Mouse (Mus musculus) neural tube, embryonic 11.5 days (tissue): ENCODE data around the gene Ifrd2. TPM values are rescaled to one million over a fixed set of nuclear protein-coding genes. Genes with fewer than 3 reads are reported as not detected.

Experiments used
- ATAC-seq: fragments of 200-750 bp; cut with Nextera tagmentation; 2 replicates; pipeline ENCODE4 v1.8.0; 2017; ENCODE audit warnings: moderate number of reproducible peaks, mild to moderate bottlenecking, moderate TSS enrichment, moderate library complexity; ENCODE audit not compliant: insufficient read depth, low FRiP score, low TSS enrichment
- DNase-seq: peaks from one replicate; pipeline ENCODE4 v3.0.0-alpha.2; 2015; ENCODE audit warnings: low spot score
- H3K27ac ChIP-seq: fragments of 300-500 bp; sonication (generic); 2 replicates; pipeline ENCODE4 v1.5.1; 2014; ENCODE audit warnings: low read depth, mild to moderate bottlenecking, low read length
- H3K27me3 ChIP-seq: fragments of 300-500 bp; sonication (generic); 2 replicates; pipeline ENCODE4 v1.6.1; 2014; ENCODE audit warnings: mild to moderate bottlenecking, low read length, mixed read lengths; ENCODE audit not compliant: control insufficient read depth, insufficient read depth
- H3K36me3 ChIP-seq: fragments of 300-500 bp; sonication (generic); 2 replicates; pipeline ENCODE4 v1.6.1; 2014; ENCODE audit warnings: mild to moderate bottlenecking, low read length, moderate library complexity, mixed read lengths; ENCODE audit not compliant: control insufficient read depth, insufficient read depth
- H3K4me1 ChIP-seq: fragments of 300-500 bp; sonication (generic); 2 replicates; pipeline ENCODE4 v1.6.1; 2014; ENCODE audit warnings: low read length, mixed read lengths; ENCODE audit not compliant: control insufficient read depth, insufficient read depth
- H3K4me2 ChIP-seq: fragments of 300-500 bp; sonication (generic); 2 replicates; pipeline ENCODE4 v1.6.1; 2014; ENCODE audit warnings: low read depth, mild to moderate bottlenecking, moderate library complexity
- H3K4me3 ChIP-seq: fragments of 300-500 bp; sonication (generic); 2 replicates; pipeline ENCODE4 v1.5.1; 2014; ENCODE audit warnings: low read depth, low read length
- H3K9ac ChIP-seq: fragments of 300-500 bp; sonication (generic); 2 replicates; pipeline ENCODE4 v1.6.1; 2014; ENCODE audit warnings: mild to moderate bottlenecking, low read length
- H3K9me3 ChIP-seq: fragments of 300-500 bp; sonication (generic); 2 replicates; pipeline ENCODE4 v1.6.1; 2016; ENCODE audit warnings: low read length; ENCODE audit not compliant: control insufficient read depth
- WGBS: fragments of 180-500 bp; shearing (Covaris S2); extraction: QIAGEN DNeasy Blood & Tissue Kit; methylation state at CpG from one replicate; pipeline ENCODE4 v1.1.7; 2014; 5-methylcytosine and 5-hydroxymethylcytosine counted together
- polyA plus RNA-seq: library from polyadenylated mRNA; unstranded; fragments of >200 nt; fragmentation: Nextera tagmentation; extraction: Ambion mirVana; gene quantifications from 2 replicates; pipeline ENCODE4 v1.2.1, GENCODE M21; 2014

Gene Ifrd2
- polyA plus RNA-seq, 1 experiment from 2014 or later, result 39.0 TPM

GRCm38 (mm10) chr9:107625351-107626128 is 38.1 kb downstream of the Ifrd2 start:
- ATAC-seq, result no peak
- Histone ChIP-seq H3K27me3 (no peaks in the 10 kb centered on the region), H3K9ac (no peak overlapping the region), H3K36me3 (peaks cover 4% of the 10 kb centered on the region), H3K4me2 (no peak overlapping the region), H3K27ac (peak overlapping the region; percentile 98; the same call in 1 of the 2 replicates), H3K4me3 (no peak overlapping the region), H3K9me3 (no peaks in the 10 kb centered on the region), H3K4me1 (peaks cover 46% of the 10 kb centered on the region)
- 92% methylated on average over 12 of the region's 12 CpGs for WGBS
- no peak for DNase-seq

GRCm38 (mm10) chr9:107626158-107626843 is 38.9 kb downstream of the Ifrd2 start:
- Histone ChIP-seq H3K9me3 (no peaks in the 10 kb centered on the region), H3K4me2 (peak overlapping the region; percentile 27), H3K4me3 (no peak overlapping the region), H3K27ac (peak overlapping the region; percentile 98), H3K36me3 (peaks cover 4% of the 10 kb centered on the region), H3K27me3 (no peaks in the 10 kb centered on the region), H3K9ac (peak overlapping the region; percentile 67), H3K4me1 (peaks cover 53% of the 10 kb centered on the region)
- DNase-seq (no peak), ATAC-seq (peak; percentile 29; the same call in 1 of the 2 replicates)
- WGBS, result 41% methylated on average over 15 of the region's 15 CpGs

DNA sequence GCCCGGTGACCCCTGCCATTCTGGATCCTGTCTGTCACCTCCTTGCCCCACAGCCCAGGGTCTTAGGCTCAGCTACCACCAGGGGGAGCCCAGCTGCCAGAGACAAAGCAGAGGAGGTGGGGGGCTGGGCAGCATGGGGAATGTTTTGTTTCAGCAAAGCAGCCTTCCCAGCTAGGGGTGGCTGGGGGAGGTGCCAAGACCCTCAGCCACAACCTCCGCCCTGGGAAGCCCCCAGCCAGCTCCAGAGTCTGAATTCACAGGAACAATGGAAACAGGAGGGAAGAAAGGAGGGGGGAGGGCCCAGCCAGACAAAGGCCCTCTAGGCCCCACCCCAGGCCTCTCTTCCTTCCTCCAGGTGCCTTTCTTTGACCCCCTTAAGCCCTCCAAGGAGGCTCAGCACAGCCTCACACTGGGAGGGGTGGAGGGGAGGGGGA is 39.4 kb downstream of the Ifrd2 start:
- Histone ChIP-seq H3K9ac (peak overlapping the region; percentile 67), H3K4me2 (peak overlapping the region; percentile 27), H3K27me3 (no peaks in the 10 kb centered on the region), H3K4me1 (peaks cover 58% of the 10 kb centered on the region), H3K9me3 (no peaks in the 10 kb centered on the region), H3K36me3 (peaks cover 4% of the 10 kb centered on the region), H3K27ac (peak overlapping the region; percentile 98), H3K4me3 (no peak overlapping the region)
- peak; percentile 95 for DNase-seq
- peak; percentile 60 for ATAC-seq
- WGBS, result 4% methylated on average over 2 of the region's 2 CpGs

DNA sequence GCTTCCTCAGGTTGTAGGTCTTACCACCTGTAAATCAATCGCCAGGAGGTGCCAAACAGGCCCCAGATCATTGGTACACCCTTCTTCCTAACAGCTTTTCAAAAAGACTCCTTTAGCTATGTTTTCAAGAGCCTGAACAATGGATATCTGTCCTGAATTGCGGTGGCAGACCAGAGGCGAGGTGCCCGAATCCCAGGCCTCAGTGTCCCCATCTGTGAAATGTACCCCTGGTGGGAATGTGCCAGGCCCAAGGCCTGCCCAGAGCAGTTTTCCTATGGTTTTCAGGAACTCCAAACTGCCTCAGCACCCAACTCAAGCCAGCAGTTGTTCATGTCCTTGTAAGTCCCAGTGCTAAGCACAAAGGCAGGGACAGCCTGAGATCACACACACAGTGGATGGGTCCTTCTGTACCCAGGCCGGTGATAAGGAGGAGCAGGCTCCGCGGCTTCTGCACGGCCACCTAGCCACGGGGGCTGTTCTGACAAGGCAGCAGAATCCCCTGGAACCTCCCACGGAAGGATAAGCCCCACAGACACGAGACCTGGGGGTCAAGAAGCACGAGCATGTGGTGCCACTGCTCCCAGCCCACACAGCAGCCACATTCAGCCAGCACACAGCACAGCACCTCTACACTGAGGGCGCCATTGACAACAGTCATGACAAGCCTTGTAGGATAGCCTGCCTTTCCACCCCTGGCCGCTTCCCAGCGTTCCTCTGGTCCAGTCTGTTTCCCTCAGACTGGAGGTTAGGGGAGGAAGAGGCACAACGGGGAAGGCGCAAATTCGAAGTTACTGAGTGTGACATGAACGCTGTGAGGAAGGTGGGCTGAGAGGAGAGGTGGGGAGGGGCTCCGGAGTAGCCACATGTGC is 40.2 kb downstream of the Ifrd2 start:
- 37% methylated on average over 20 of the region's 20 CpGs for WGBS
- H3K9ac ChIP-seq, result peak overlapping the region; percentile 67
- peaks cover 66% of the 10 kb centered on the region for H3K4me1 ChIP-seq
- no peaks in the 10 kb centered on the region for H3K9me3 ChIP-seq
- no peaks in the 10 kb centered on the region for H3K27me3 ChIP-seq
- H3K4me3 ChIP-seq, result no peak overlapping the region
- peak overlapping the region; percentile 98 for H3K27ac ChIP-seq
- no peaks in the 10 kb centered on the region; the same call in 1 of the 2 replicates for H3K36me3 ChIP-seq
- DNase-seq (no peak), ATAC-seq (no peak)
- H3K4me2 ChIP-seq, result peak overlapping the region; percentile 27

DNA sequence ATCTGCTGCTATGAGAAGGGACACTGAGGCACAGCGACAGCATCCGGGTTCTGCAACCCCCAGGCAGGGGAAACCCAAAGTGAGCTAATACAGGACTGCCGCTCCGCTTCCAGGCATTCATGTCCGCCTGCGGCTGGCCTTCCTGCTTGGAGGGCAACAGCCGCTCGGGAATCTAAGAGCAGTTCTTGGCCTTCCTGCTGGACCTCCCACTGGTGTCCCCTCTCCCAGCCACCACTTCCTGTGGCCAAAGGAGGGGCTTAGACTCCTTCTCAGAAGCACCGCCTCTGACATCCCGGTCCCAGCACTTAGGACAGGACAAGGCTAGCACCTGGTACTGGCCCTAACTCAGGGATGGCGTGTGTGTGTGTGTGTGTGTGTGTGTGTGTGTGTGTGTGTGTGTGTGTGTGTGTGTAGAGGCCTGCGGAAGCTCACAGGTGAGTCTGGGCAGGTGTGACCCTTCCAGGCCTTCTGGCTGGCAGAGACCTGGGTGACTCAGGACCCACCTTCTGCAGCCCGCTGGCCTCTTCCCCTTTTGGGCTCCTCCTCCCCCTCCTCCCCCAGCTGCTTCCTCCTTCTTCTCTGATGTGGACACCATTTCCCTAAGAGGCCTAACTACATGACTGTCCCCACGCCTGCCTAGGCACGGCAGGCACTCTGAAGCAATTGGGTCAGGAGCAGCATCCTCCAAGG is 41.4 kb downstream of the Ifrd2 start:
- H3K9me3 ChIP-seq, result no peaks in the 10 kb centered on the region
- H3K27ac ChIP-seq, result peak overlapping the region; percentile 98
- H3K4me3 ChIP-seq, result no peak overlapping the region
- WGBS, result 37% methylated on average over 14 of the region's 15 CpGs
- H3K9ac ChIP-seq, result peak overlapping the region; percentile 65
- no peak for DNase-seq
- H3K4me2 ChIP-seq, result peak overlapping the region; percentile 54
- H3K27me3 ChIP-seq, result no peaks in the 10 kb centered on the region
- no peak for ATAC-seq
- no peaks in the 10 kb centered on the region; the same call in 1 of the 2 replicates for H3K36me3 ChIP-seq
- peaks cover 73% of the 10 kb centered on the region for H3K4me1 ChIP-seq

DNA sequence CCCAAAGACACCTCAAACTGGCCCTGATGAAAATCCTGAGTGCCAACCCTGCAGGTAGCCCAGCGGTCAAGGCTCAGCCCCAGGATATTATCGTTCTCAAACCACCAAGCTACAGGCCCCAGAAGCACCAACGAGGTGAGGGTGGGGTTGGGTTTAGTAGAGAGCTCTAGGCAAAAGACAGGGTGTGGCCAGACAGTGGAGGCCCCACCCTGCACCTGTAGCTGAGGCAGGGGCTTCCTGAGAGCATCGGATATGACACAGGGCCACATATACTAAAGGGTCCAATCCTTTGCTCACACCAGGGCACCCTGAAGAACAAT is 41.9 kb downstream of the Ifrd2 start:
- ATAC-seq (no peak), DNase-seq (no peak)
- 33% methylated on average over 4 of the region's 4 CpGs for WGBS
- no peaks in the 10 kb centered on the region for H3K9me3 ChIP-seq
- H3K4me3 ChIP-seq, result no peak overlapping the region
- H3K36me3 ChIP-seq, result no peaks in the 10 kb centered on the region; the same call in 1 of the 2 replicates
- no peaks in the 10 kb centered on the region for H3K27me3 ChIP-seq
- peak overlapping the region; percentile 98 for H3K27ac ChIP-seq
- peaks cover 73% of the 10 kb centered on the region for H3K4me1 ChIP-seq
- H3K4me2 ChIP-seq, result peak overlapping the region; percentile 54
- H3K9ac ChIP-seq, result peak overlapping the region; percentile 65

GRCm38 (mm10) chr9:107629901-107630425 is 42.5 kb downstream of the Ifrd2 start:
- Histone ChIP-seq H3K9me3 (no peaks in the 10 kb centered on the region), H3K36me3 (no peaks in the 10 kb centered on the region; the same call in 1 of the 2 replicates), H3K4me3 (peak overlapping the region; percentile 20), H3K27ac (peak overlapping the region; percentile 98), H3K9ac (peak overlapping the region; percentile 65), H3K27me3 (no peaks in the 10 kb centered on the region), H3K4me1 (peaks cover 73% of the 10 kb centered on the region), H3K4me2 (peak overlapping the region; percentile 54)
- WGBS, result 6% methylated on average over 14 of the region's 14 CpGs
- peak; percentile 24; the same call in 1 of the 2 replicates for ATAC-seq
- peak; percentile 71 for DNase-seq

GRCm38 (mm10) chr9:107630576-107630975 is 43.1 kb downstream of the Ifrd2 start:
- no peaks in the 10 kb centered on the region for H3K9me3 ChIP-seq
- no peaks in the 10 kb centered on the region; the same call in 1 of the 2 replicates for H3K36me3 ChIP-seq
- H3K4me1 ChIP-seq, result peaks cover 75% of the 10 kb centered on the region
- DNase-seq (peak; percentile 89), ATAC-seq (peak; percentile 45)
- WGBS, result 3% methylated on average over 4 of the region's 4 CpGs
- peak overlapping the region; percentile 20; the same call in 1 of the 2 replicates for H3K4me3 ChIP-seq
- H3K9ac ChIP-seq, result peak overlapping the region; percentile 65
- H3K27ac ChIP-seq, result peak overlapping the region; percentile 98
- no peaks in the 10 kb centered on the region for H3K27me3 ChIP-seq
- peak overlapping the region; percentile 54 for H3K4me2 ChIP-seq
